ENCODE assay signal across 8 mouse cellular contexts in genomic region chr2:61805541-61806345, GRCm38 (mm10). TPM values are rescaled to one million over a fixed set of nuclear protein-coding genes. Genes with fewer than 3 reads are reported as not detected.
A peak's percentile ranks its signal among the peaks of the same experiment; 100 is the strongest.
DNase-seq lines count a peak whose midpoint lies in the region; ATAC-seq and TF ChIP-seq lines count a peak whose summit lies in the region.

No protein-coding gene starts in this region.

- H3K27ac ChIP-seq in heart, embryonic 11.5 days (ENCODE audit: low read depth, low read length) = no peak overlapping the region
- H3K27ac ChIP-seq in embryonic facial prominence, embryonic 10.5 days (replicated peaks) = no peak overlapping the region
- no peak overlapping the region for H3K27ac ChIP-seq in hindbrain, embryonic 15.5 days (replicated peaks)
- no peak overlapping the region for H3K27ac ChIP-seq in midbrain, embryonic 15.5 days

- peak overlapping the region; percentile 16 for H3K4me3 ChIP-seq in heart, embryonic 11.5 days (ENCODE audit: low read depth, low read length)
- peak overlapping the region; percentile 59 for H3K4me3 ChIP-seq in E14TG2a.4 (replicated peaks; ENCODE audit: low read length)
- H3K4me3 ChIP-seq in embryonic facial prominence, embryonic 10.5 days = peak overlapping the region; percentile 25; the same call in 1 of the 2 replicates
- H3K4me3 ChIP-seq in hindbrain, embryonic 15.5 days = peak overlapping the region; percentile 17
- peak overlapping the region; percentile 19 for H3K4me3 ChIP-seq in midbrain, embryonic 15.5 days

- peaks cover 16% of the 10 kb centered on the region for H3K4me1 ChIP-seq in heart, embryonic 11.5 days (ENCODE audit: control insufficient read depth, insufficient read depth, low read length)
- H3K4me1 ChIP-seq in E14TG2a.4 (replicated peaks; ENCODE audit: low read depth, low read length) = peaks cover 39% of the 10 kb centered on the region
- peaks cover 25% of the 10 kb centered on the region for H3K4me1 ChIP-seq in embryonic facial prominence, embryonic 10.5 days
- H3K4me1 ChIP-seq in hindbrain, embryonic 15.5 days (replicated peaks) = peaks cover 13% of the 10 kb centered on the region; the same call in 1 of the 2 replicates
- peaks cover 28% of the 10 kb centered on the region for H3K4me1 ChIP-seq in midbrain, embryonic 15.5 days

- H3K9me3 ChIP-seq in heart, embryonic 11.5 days (replicated peaks; ENCODE audit: control insufficient read depth, low read length) = no peaks in the 10 kb centered on the region
- H3K9me3 ChIP-seq in E14TG2a.4 (ENCODE audit: low read length) = peaks cover 8% of the 10 kb centered on the region
- H3K9me3 ChIP-seq in embryonic facial prominence, embryonic 10.5 days = no peaks in the 10 kb centered on the region
- no peaks in the 10 kb centered on the region for H3K9me3 ChIP-seq in hindbrain, embryonic 15.5 days
- no peaks in the 10 kb centered on the region for H3K9me3 ChIP-seq in midbrain, embryonic 15.5 days

- no peak for ATAC-seq in heart, embryonic 11.5 days (replicated peaks; ENCODE audit: insufficient number of reproducible peaks, low FRiP score, low TSS enrichment)
- 0 out of 2 replicates have a peak, but pooled peaks have one; percentile 13 for ATAC-seq in hindbrain, embryonic 15.5 days (ENCODE audit: low FRiP score, low read depth)
- 0 out of 2 replicates have a peak, but pooled peaks have one; percentile 25 for ATAC-seq in midbrain, embryonic 15.5 days (replicated peaks)
- no peak for ATAC-seq in erythroblast, adult 5-6 weeks (replicated peaks; ENCODE audit: low FRiP score, poor library complexity, severe bottlenecking)

- H3K36me3 ChIP-seq in heart, embryonic 11.5 days (ENCODE audit: control insufficient read depth, insufficient read depth, low read length) = no peaks in the 10 kb centered on the region
- H3K36me3 ChIP-seq in E14TG2a.4 (ENCODE audit: insufficient read depth, low read length) = 0 out of 2 replicates have a peak, but pooled peaks cover 4% of the 10 kb centered on the region
- peaks cover under 1% of the 10 kb centered on the region; the same call in 1 of the 2 replicates for H3K36me3 ChIP-seq in embryonic facial prominence, embryonic 10.5 days (replicated peaks)
- no peaks in the 10 kb centered on the region for H3K36me3 ChIP-seq in hindbrain, embryonic 15.5 days
- H3K36me3 ChIP-seq in midbrain, embryonic 15.5 days (replicated peaks) = no peaks in the 10 kb centered on the region

- H3K9ac ChIP-seq in heart, embryonic 11.5 days (ENCODE audit: low read depth, low read length) = no peak overlapping the region
- no peak overlapping the region for H3K9ac ChIP-seq in hindbrain, embryonic 15.5 days
- no peak overlapping the region for H3K9ac ChIP-seq in midbrain, embryonic 15.5 days

- H3K27me3 ChIP-seq in heart, embryonic 11.5 days (ENCODE audit: control insufficient read depth, insufficient read depth, low read length) = peaks cover 65% of the 10 kb centered on the region
- peaks cover 81% of the 10 kb centered on the region for H3K27me3 ChIP-seq in E14TG2a.4 (ENCODE audit: insufficient read depth, low read length)
- peaks cover 100% of the 10 kb centered on the region for H3K27me3 ChIP-seq in embryonic facial prominence, embryonic 10.5 days (replicated peaks; ENCODE audit: low read depth, poor library complexity, severe bottlenecking)
- peaks cover 66% of the 10 kb centered on the region for H3K27me3 ChIP-seq in hindbrain, embryonic 15.5 days
- H3K27me3 ChIP-seq in midbrain, embryonic 15.5 days (replicated peaks) = peaks cover 64% of the 10 kb centered on the region

- DNase-seq in heart, adult 9 months (ENCODE audit: low spot score in 2 of 2) = no peak
- no peak for DNase-seq in embryonic facial prominence, embryonic 10.5 days (ENCODE audit: low spot score)
- no peak for DNase-seq in urinary bladder, postnatal 25 days (ENCODE audit: low spot score)

- TF ChIP-seq CTCF in E14TG2a.4 (conservative IDR thresholded peaks at IDR 0.05; ENCODE audit: low read length) = no peak

- WGBS in heart, embryonic 11.5 days (ENCODE audit: insufficient replicate concordance) = under 1% methylated on average over 39 of the region's 39 CpGs
- WGBS in embryonic facial prominence, embryonic 10.5 days = under 1% methylated on average over 39 of the region's 39 CpGs
- WGBS in hindbrain, embryonic 15.5 days = 1% methylated on average over 39 of the region's 39 CpGs
- WGBS in midbrain, embryonic 15.5 days = 1% methylated on average over 39 of the region's 39 CpGs

- peak overlapping the region; percentile 43 for H3K4me2 ChIP-seq in heart, embryonic 11.5 days
- H3K4me2 ChIP-seq in hindbrain, embryonic 15.5 days = peak overlapping the region; percentile 28
- H3K4me2 ChIP-seq in midbrain, embryonic 15.5 days = peak overlapping the region; percentile 15

RNA-seq across cellular contexts. Expression of gene Tbr1, which starts 3.0 kb away (rescaled TPM):
- polyA plus RNA-seq in heart, embryonic 11.5 days (2014; fragmentation: Nextera tagmentation; extraction: Ambion mirVana) = 0.24 and 0.37 TPM in 2 replicates
- 0.13 and 0.30 TPM in 2 replicates for polyA plus RNA-seq in embryonic facial prominence, embryonic 10.5 days (2016; fragmentation: Nextera tagmentation; extraction: Ambion mirVana)
- 1.00 and 3.3 TPM in 2 replicates for polyA plus RNA-seq in hindbrain, embryonic 15.5 days (2015; fragmentation: Nextera tagmentation; extraction: Ambion mirVana)
- polyA plus RNA-seq in midbrain, embryonic 15.5 days (2015; fragmentation: Nextera tagmentation; extraction: Ambion mirVana) = 2.8 and 3.7 TPM in 2 replicates
- not detected in 2 replicates for total RNA-seq in erythroblast, adult 5-6 weeks (2015; ENCODE audit: low replicate concordance)
- not detected in 2 replicates for total RNA-seq in erythroblast, adult 5-6 weeks (2017; ENCODE audit: low replicate concordance)

Comparison
In these comparisons a context has a peak if more than half of its experiments do, and no peak if none do; other contexts are left out.
1. ATAC-seq: peak in hindbrain, embryonic 15.5 days (single experiment) and midbrain, embryonic 15.5 days (single experiment); none in heart, embryonic 11.5 days (single experiment) and erythroblast, adult 5-6 weeks (single experiment).
2. Peak in every context shown above with its lines, with median percentiles within 50 percentile points of each other: H3K4me2 ChIP-seq and H3K4me3 ChIP-seq.